Mouse (Mus musculus): ENCODE measurements around the gene Cyp2e1.

The Cyp2e1 gene

GRCm38 (mm10) chr7:140810496-140810895, 47.0 kb downstream of the Cyp2e1 start:
- no peak for DNase-seq (ENCODE audit: low spot score)

DNA sequence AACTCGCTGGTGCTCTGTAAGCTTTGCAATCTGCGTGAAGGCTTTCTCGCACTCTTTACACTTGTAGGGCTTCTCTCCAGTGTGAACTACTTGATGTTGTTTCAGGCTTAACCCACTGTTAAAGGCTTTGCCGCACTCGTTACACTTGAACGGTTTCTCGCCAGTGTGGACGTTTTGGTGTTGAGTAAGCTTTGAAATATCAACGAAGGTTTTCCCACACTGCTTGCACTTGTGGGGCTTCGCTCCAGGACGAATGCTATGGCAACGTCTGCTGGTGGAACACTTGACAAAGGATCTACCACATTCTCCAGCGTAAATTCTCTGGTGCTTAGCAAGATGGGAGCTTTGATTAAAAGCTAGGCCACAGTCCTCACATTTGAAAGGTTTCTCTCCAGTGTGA, 48.2 kb downstream of the Cyp2e1 start:
- no peak for DNase-seq (ENCODE audit: low spot score)

GRCm38 (mm10) chr7:140812850-140813249, 49.3 kb downstream of the Cyp2e1 start:
- no peak for DNase-seq (ENCODE audit: low spot score)

GRCm38 (mm10) chr7:140820173-140820572, 56.6 kb downstream of the Cyp2e1 start:
- DNase-seq (ENCODE audit: low spot score): no peak

DNA sequence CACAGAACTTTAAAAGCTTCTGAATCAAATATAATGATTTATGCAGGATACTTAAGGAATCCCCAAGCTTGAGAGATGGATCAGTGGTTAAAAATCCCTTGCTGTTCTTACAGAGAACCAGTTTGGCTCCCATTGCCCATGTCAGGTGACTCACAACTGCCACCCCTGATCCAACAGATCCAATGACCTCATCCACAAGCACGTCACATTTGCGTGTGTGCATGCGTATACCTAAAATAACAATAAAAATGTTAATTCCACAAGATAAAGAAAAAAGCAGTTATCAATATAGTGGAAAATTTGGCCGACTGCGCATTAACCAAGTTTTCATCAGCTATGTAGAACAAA, 57.7 kb downstream of the Cyp2e1 start:
- DNase-seq (ENCODE audit: low spot score): no peak

- DNase-seq (ENCODE audit: low spot score): no peak
Observed at GRCm38 (mm10) chr7:140821653-140822329, 58.3 kb downstream of the Cyp2e1 start, which contains the start of gene Zfp941. Gene Zfp941 (minus strand): TSS chr7:140822178.

DNA sequence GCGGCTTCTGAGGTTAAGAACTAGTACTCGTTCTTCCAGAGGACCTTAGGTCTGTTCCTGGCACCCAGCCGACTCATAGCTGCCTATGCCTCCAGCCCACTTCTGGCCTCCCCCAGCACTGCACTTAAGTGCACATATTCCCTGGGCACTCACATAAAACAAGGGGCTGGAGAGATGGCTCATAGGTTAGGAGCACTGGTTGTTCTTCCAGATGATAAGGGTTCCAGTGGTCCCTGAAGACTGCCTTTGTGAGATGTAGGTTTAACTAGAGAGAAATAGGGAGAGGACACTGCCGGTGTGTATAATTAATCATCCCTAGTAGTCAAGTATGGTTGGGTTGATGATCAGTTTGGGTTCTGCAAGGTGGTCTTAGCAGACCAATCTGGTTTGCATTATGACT, 59.2 kb downstream of the Cyp2e1 start:
- no peak for DNase-seq (ENCODE audit: low spot score)

All from ovary, adult 18-20 months (tissue).